Mouse (Mus musculus): Measurements from ENCODE around the gene Filip1.
"Not testable (repeated sequence)": the region's sequence is repeated elsewhere in the genome, so short reads cannot be mapped to it uniquely, and the experiment has no call there.

GRCm38 (mm10) chr9:80025347-80025746 lies 12.7 kb upstream of the Filip1 start:
- TF ChIP-seq CTCF, EP300 (IDR thresholded peaks at IDR 0.05): not testable (repeated sequence)
